ENCODE assay signal across 5 mouse cellular contexts in the genomic region with DNA sequence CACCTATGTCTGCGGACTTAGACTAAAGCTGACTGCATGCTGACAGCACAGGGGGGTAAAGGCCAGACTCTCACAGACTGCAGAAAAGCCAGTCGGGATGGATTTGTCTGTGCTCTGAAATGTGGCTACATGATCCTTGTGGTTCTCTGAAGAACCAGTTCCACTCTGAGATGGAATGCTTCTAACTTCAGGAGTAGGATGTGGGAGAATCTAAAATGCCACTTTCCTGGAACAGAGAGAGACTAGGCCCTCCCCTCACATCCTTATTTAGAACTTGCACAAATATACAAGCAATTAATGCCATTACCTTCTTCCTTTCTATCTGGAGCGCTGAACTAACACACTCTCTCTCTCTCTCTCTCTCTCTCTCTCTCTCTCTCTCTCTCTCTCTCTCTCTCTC.
"Had no signal": no experiment of that assay in that cellular context is flagged by ENCODE, and none has a peak within 500 bp of the region (broad histone marks: within the 10 kb centered on the region; RNA-seq: fewer than 3 reads in every experiment).

No protein-coding gene starts in this region.

- H3K9ac ChIP-seq: intestine, embryonic 15.5 days; kidney, embryonic 15.5 days; liver, embryonic 13.5 days had no signal

- H3K27me3 ChIP-seq: intestine, embryonic 15.5 days; kidney, embryonic 15.5 days; liver, embryonic 13.5 days had no signal

- H3K4me3 ChIP-seq: intestine, embryonic 15.5 days; kidney, embryonic 15.5 days; liver, embryonic 13.5 days had no signal

- H3K4me2 ChIP-seq: intestine, embryonic 15.5 days; kidney, embryonic 15.5 days; liver, embryonic 13.5 days; midbrain, embryonic 11.5 days had no signal

- ATAC-seq: intestine, embryonic 15.5 days had no signal

- H3K9me3 ChIP-seq: intestine, embryonic 15.5 days; kidney, embryonic 15.5 days; liver, embryonic 13.5 days had no signal

- H3K27ac ChIP-seq: intestine, embryonic 15.5 days; kidney, embryonic 15.5 days; liver, embryonic 13.5 days had no signal

- H3K36me3 ChIP-seq: intestine, embryonic 15.5 days; kidney, embryonic 15.5 days; liver, embryonic 13.5 days had no signal

- H3K4me1 ChIP-seq: intestine, embryonic 15.5 days; liver, embryonic 13.5 days had no signal

- DNase-seq: liver, embryonic 13.5 days; right cerebral cortex, postnatal 25 days had no signal
